Mouse (Mus musculus) thymus, adult 2 months (tissue): ENCODE measurements around the gene Parp14. TPM values are rescaled to one million over a fixed set of nuclear protein-coding genes. Genes with fewer than 3 reads are reported as not detected.
A peak's percentile ranks its signal among the peaks of the same experiment; 100 is the strongest.

Source experiments
- DNase-seq: peaks from one replicate; pipeline ENCODE4 v3.0.0; 2021
- H3K27ac ChIP-seq: fragments of 200-500 bp; 2 replicates; pipeline ENCODE4 v1.5.1; 2012; ENCODE audit warnings: low read length, control low read depth; ENCODE audit not compliant: control insufficient read depth, insufficient read depth
- H3K27me3 ChIP-seq: fragments of 200-500 bp; 2 replicates; pipeline ENCODE4 v1.6.1; 2012; ENCODE audit warnings: mild to moderate bottlenecking, low read length, moderate library complexity, mixed read lengths; ENCODE audit not compliant: control insufficient read depth, insufficient read depth
- H3K36me3 ChIP-seq: fragments of 200-500 bp; 2 replicates; pipeline ENCODE4 v1.6.1; 2012; ENCODE audit warnings: mild to moderate bottlenecking, low read length, moderate library complexity; ENCODE audit not compliant: control insufficient read depth, insufficient read depth
- H3K4me1 ChIP-seq: fragments of 200-500 bp; replicated peaks from 2 replicates; pipeline ENCODE4 v1.6.1; 2012; ENCODE audit warnings: low read length; ENCODE audit not compliant: control insufficient read depth, insufficient read depth
- H3K4me3 ChIP-seq: fragments of 200-500 bp; 2 replicates; pipeline ENCODE4 v1.5.1; 2012; ENCODE audit warnings: mild to moderate bottlenecking, low read length, control low read depth, moderate library complexity; ENCODE audit not compliant: control insufficient read depth, insufficient read depth
- CTCF ChIP-seq: fragments of 200-500 bp; IDR thresholded peaks from 2 replicates; pipeline ENCODE4 v1.5.1; 2012; ENCODE audit warnings: mild to moderate bottlenecking, control low read depth, low read length, moderate library complexity, borderline replicate concordance; ENCODE audit not compliant: control insufficient read depth, poor library complexity, insufficient read depth; ENCODE audit errors: extremely low read depth
- POLR2A ChIP-seq: fragments of 200-500 bp; IDR thresholded peaks from 2 replicates; pipeline ENCODE4 v1.6.1; 2012; ENCODE audit warnings: mild to moderate bottlenecking, low read length, control low read depth, moderate library complexity; ENCODE audit not compliant: control insufficient read depth, poor library complexity, insufficient read depth; ENCODE audit errors: extremely low read depth
- WGBS: fragments of 180-500 bp; shearing (Covaris S2); methylation state at CpG from one replicate; pipeline ENCODE4 v1.1.7; 2018; 5-methylcytosine and 5-hydroxymethylcytosine counted together
- polyA plus RNA-seq: library from polyadenylated mRNA; depleted of rRNA; stranded (reverse); fragments of >200 nt; gene quantifications from 2 replicates; pipeline ENCODE4 v1.2.3, GENCODE M21; 2012

Parp14 gene
- polyA plus RNA-seq, 1 experiment, result 10.5 TPM

- Histone ChIP-seq H3K4me3 (no peak overlapping the region), H3K36me3 (no peaks in the 10 kb centered on the region), H3K27ac (no peak overlapping the region), H3K4me1 (peaks cover 4% of the 10 kb centered on the region), H3K27me3 (no peaks in the 10 kb centered on the region)
- DNase-seq, result peak; percentile 87
- no peak for TF ChIP-seq POLR2A
- TF ChIP-seq CTCF, result peak; percentile 98
- WGBS, result 27% methylated on average over 13 of the region's 13 CpGs
These were observed 53.9 kb downstream of the Parp14 start for GRCm38 (mm10) chr16:35817255-35818089.

GRCm38 (mm10) chr16:35813119-35813518, 58.2 kb downstream of the Parp14 start:
- H3K27ac ChIP-seq, result no peak overlapping the region
- WGBS, result 85% methylated on average over 3 of the region's 3 CpGs
- no peaks in the 10 kb centered on the region for H3K27me3 ChIP-seq
- no peaks in the 10 kb centered on the region for H3K36me3 ChIP-seq
- H3K4me1 ChIP-seq, result peaks cover 4% of the 10 kb centered on the region
- H3K4me3 ChIP-seq, result no peak overlapping the region
- TF ChIP-seq CTCF, result no peak
- TF ChIP-seq POLR2A, result no peak
- DNase-seq, result no peak

- no peak for TF ChIP-seq POLR2A
- TF ChIP-seq CTCF, result no peak
- H3K27me3 ChIP-seq, result no peaks in the 10 kb centered on the region
- WGBS, result 100% methylated on average over 2 of the region's 2 CpGs
- peaks cover 6% of the 10 kb centered on the region; the same call in 1 of the 2 replicates for H3K36me3 ChIP-seq
- no peaks in the 10 kb centered on the region for H3K4me1 ChIP-seq
- H3K27ac ChIP-seq, result no peak overlapping the region
- no peak for DNase-seq
- H3K4me3 ChIP-seq, result no peak overlapping the region
These were observed 62.5 kb downstream of the Parp14 start for GRCm38 (mm10) chr16:35808838-35809237.

- H3K27me3 ChIP-seq, result no peaks in the 10 kb centered on the region
- peaks cover 6% of the 10 kb centered on the region; the same call in 1 of the 2 replicates for H3K36me3 ChIP-seq
- DNase-seq, result no peak
- TF ChIP-seq POLR2A, result no peak
- no peak for TF ChIP-seq CTCF
- no peak overlapping the region for H3K27ac ChIP-seq
- no peak overlapping the region for H3K4me3 ChIP-seq
- WGBS, result 97% methylated on average over 4 of the region's 4 CpGs
- H3K4me1 ChIP-seq, result no peaks in the 10 kb centered on the region
These were observed 63.7 kb downstream of the Parp14 start for GRCm38 (mm10) chr16:35807663-35807992.

- TF ChIP-seq CTCF (no peak), POLR2A (no peak)
- Histone ChIP-seq H3K27me3 (no peaks in the 10 kb centered on the region), H3K27ac (no peak overlapping the region), H3K4me3 (no peak overlapping the region), H3K4me1 (no peaks in the 10 kb centered on the region), H3K36me3 (peaks cover 6% of the 10 kb centered on the region; the same call in 1 of the 2 replicates)
- WGBS, result 94% methylated on average over 6 of the region's 6 CpGs
- DNase-seq, result no peak
These were observed 64.2 kb downstream of the Parp14 start for GRCm38 (mm10) chr16:35806973-35807662.

GRCm38 (mm10) chr16:35803723-35804122, 67.6 kb downstream of the Parp14 start:
- Histone ChIP-seq H3K4me1 (no peaks in the 10 kb centered on the region), H3K36me3 (peaks cover 6% of the 10 kb centered on the region; the same call in 1 of the 2 replicates), H3K27me3 (no peaks in the 10 kb centered on the region), H3K4me3 (no peak overlapping the region), H3K27ac (no peak overlapping the region)
- DNase-seq, result no peak
- 96% methylated on average over 4 of the region's 4 CpGs for WGBS
- no peak for TF ChIP-seq CTCF

GRCm38 (mm10) chr16:35802163-35802562, 69.2 kb downstream of the Parp14 start:
- Histone ChIP-seq H3K36me3 (peaks cover 6% of the 10 kb centered on the region; the same call in 1 of the 2 replicates), H3K4me3 (no peak overlapping the region), H3K27ac (no peak overlapping the region), H3K4me1 (no peaks in the 10 kb centered on the region), H3K27me3 (no peaks in the 10 kb centered on the region)
- DNase-seq, result no peak
- TF ChIP-seq POLR2A (no peak), CTCF (no peak)
- WGBS, result 95% methylated on average over 7 of the region's 7 CpGs
